Mouse (Mus musculus): ENCODE results near the gene 2010003K11Rik. TPM values are rescaled to one million over a fixed set of nuclear protein-coding genes. Genes with fewer than 3 reads are reported as not detected.

2010003K11Rik gene
- polyA plus RNA-seq, 1 experiment: not detected

- no peaks in the 10 kb centered on the region for H3K36me3 ChIP-seq (ENCODE audit: control insufficient read depth, insufficient read depth)
- H3K79me3 ChIP-seq (ENCODE audit: low read depth): no peaks in the 10 kb centered on the region
- H3K27me3 ChIP-seq (ENCODE audit: control insufficient read depth, insufficient read depth, insufficient read length): no peaks in the 10 kb centered on the region
- H3K79me2 ChIP-seq (ENCODE audit: control insufficient read depth, insufficient read depth): no peaks in the 10 kb centered on the region
- H3ac ChIP-seq (ENCODE audit: control insufficient read depth, insufficient read length, low read depth): no peak overlapping the region
- no peak overlapping the region for H3K4me3 ChIP-seq (ENCODE audit: insufficient read depth, poor library complexity, severe bottlenecking)
- TF ChIP-seq CTCF (IDR thresholded peaks at IDR 0.05; ENCODE audit: control insufficient read depth, insufficient read depth, insufficient read length): no peak
- TF ChIP-seq FOSL1 (IDR thresholded peaks at IDR 0.05; ENCODE audit: insufficient read depth, low read length, poor library complexity, severe bottlenecking): no peak
- no peak for TF ChIP-seq CEBPB (IDR thresholded peaks at IDR 0.05; ENCODE audit: low read depth)
- no peak for TF ChIP-seq MAX (IDR thresholded peaks at IDR 0.05)
- no peak for TF ChIP-seq MYOG (IDR thresholded peaks at IDR 0.05; ENCODE audit: control insufficient read depth, extremely low read depth, insufficient read length)
- no peak for TF ChIP-seq MYOD1 (IDR thresholded peaks at IDR 0.05; ENCODE audit: control insufficient read depth, insufficient read length, low read depth)
- no peak for TF ChIP-seq USF1 (IDR thresholded peaks at IDR 0.05; ENCODE audit: low read depth)
Observed at GRCm38 (mm10) chr19:4487877-4488276, 10.5 kb downstream of the 2010003K11Rik start.

DNA sequence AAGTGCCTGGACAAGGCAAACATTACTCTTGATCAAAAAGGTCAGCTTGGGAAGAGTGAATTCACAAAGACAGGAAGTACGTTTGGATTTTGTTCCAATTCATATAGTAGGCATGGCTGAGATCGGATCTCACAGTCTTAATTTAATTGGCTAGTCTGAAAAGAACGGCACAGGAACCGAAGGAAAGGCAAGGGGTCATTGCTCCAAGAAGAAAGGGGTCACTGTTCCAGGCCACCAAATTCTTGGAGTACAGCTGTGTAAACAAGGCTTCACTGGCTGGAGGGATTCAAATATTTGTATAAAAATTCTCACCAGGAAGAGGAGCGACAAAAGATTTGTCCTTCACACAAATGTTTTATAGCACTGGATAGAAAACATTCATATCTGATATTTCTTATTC is 13.4 kb downstream of the 2010003K11Rik start:
- H3K79me3 ChIP-seq (ENCODE audit: low read depth): no peaks in the 10 kb centered on the region
- no peak for TF ChIP-seq MYOD1 (IDR thresholded peaks at IDR 0.05; ENCODE audit: control insufficient read depth, insufficient read length, low read depth)
- no peak for TF ChIP-seq MYOG (IDR thresholded peaks at IDR 0.05; ENCODE audit: control insufficient read depth, extremely low read depth, insufficient read length)
- TF ChIP-seq CEBPB (IDR thresholded peaks at IDR 0.05; ENCODE audit: low read depth): no peak
- TF ChIP-seq CTCF (IDR thresholded peaks at IDR 0.05; ENCODE audit: control insufficient read depth, insufficient read depth, insufficient read length): no peak
- no peak for TF ChIP-seq USF1 (IDR thresholded peaks at IDR 0.05; ENCODE audit: low read depth)
- no peak for TF ChIP-seq FOSL1 (IDR thresholded peaks at IDR 0.05; ENCODE audit: insufficient read depth, low read length, poor library complexity, severe bottlenecking)
- TF ChIP-seq MAX (IDR thresholded peaks at IDR 0.05): no peak
- no peaks in the 10 kb centered on the region for H3K36me3 ChIP-seq (ENCODE audit: control insufficient read depth, insufficient read depth)
- H3K79me2 ChIP-seq (ENCODE audit: control insufficient read depth, insufficient read depth): no peaks in the 10 kb centered on the region
- no peak overlapping the region for H3ac ChIP-seq (ENCODE audit: control insufficient read depth, insufficient read length, low read depth)
- no peaks in the 10 kb centered on the region for H3K27me3 ChIP-seq (ENCODE audit: control insufficient read depth, insufficient read depth, insufficient read length)
- H3K4me3 ChIP-seq (ENCODE audit: insufficient read depth, poor library complexity, severe bottlenecking): no peak overlapping the region

- Histone ChIP-seq H3K27me3 (ENCODE audit: control insufficient read depth, insufficient read depth, insufficient read length) (no peaks in the 10 kb centered on the region), H3K36me3 (ENCODE audit: control insufficient read depth, insufficient read depth) (no peaks in the 10 kb centered on the region), H3K79me2 (ENCODE audit: control insufficient read depth, insufficient read depth) (no peaks in the 10 kb centered on the region), H3ac (ENCODE audit: control insufficient read depth, insufficient read length, low read depth) (no peak overlapping the region), H3K4me3 (ENCODE audit: insufficient read depth, poor library complexity, severe bottlenecking) (no peak overlapping the region), H3K79me3 (ENCODE audit: low read depth) (no peaks in the 10 kb centered on the region)
- TF ChIP-seq FOSL1 (IDR thresholded peaks at IDR 0.05; ENCODE audit: insufficient read depth, low read length, poor library complexity, severe bottlenecking): no peak
- peak; percentile 19 for TF ChIP-seq MAX (IDR thresholded peaks at IDR 0.05)
- TF ChIP-seq USF1 (IDR thresholded peaks at IDR 0.05; ENCODE audit: low read depth): no peak
Observed at GRCm38 (mm10) chr19:4482111-4482859, 16.1 kb downstream of the 2010003K11Rik start.

DNA sequence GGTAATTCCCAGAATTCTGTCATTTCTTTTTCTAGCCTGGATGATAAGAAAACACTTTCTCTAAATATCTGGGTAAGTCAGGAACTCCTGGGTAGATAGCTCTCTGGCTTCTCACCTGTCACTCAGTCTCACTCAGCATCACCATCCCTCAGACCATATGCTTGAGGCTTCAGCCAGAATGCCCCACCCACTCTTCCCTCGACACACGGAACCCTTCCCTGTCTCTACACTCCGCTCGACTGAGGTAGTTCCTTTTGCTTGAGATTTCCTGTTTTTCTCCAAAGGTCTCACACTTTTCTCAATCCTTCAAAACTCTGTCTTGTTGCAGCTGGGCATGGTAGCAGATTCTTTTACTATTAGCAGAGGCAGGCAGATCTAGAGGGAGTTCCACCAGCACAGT is 17.1 kb downstream of the 2010003K11Rik start:
- H3K79me2 ChIP-seq (ENCODE audit: control insufficient read depth, insufficient read depth): no peaks in the 10 kb centered on the region
- no peak overlapping the region for H3K4me3 ChIP-seq (ENCODE audit: insufficient read depth, poor library complexity, severe bottlenecking)
- no peak for TF ChIP-seq CTCF (IDR thresholded peaks at IDR 0.05; ENCODE audit: control insufficient read depth, insufficient read depth, insufficient read length)
- H3K79me3 ChIP-seq (ENCODE audit: low read depth): no peaks in the 10 kb centered on the region
- H3ac ChIP-seq (ENCODE audit: control insufficient read depth, insufficient read length, low read depth): no peak overlapping the region
- no peaks in the 10 kb centered on the region for H3K27me3 ChIP-seq (ENCODE audit: control insufficient read depth, insufficient read depth, insufficient read length)
- H3K36me3 ChIP-seq (ENCODE audit: control insufficient read depth, insufficient read depth): no peaks in the 10 kb centered on the region

GRCm38 (mm10) chr19:4480041-4480440 is 18.3 kb downstream of the 2010003K11Rik start:
- no peak overlapping the region for H3ac ChIP-seq (ENCODE audit: control insufficient read depth, insufficient read length, low read depth)
- no peaks in the 10 kb centered on the region for H3K79me3 ChIP-seq (ENCODE audit: low read depth)
- H3K79me2 ChIP-seq (ENCODE audit: control insufficient read depth, insufficient read depth): peaks cover 3% of the 10 kb centered on the region
- H3K36me3 ChIP-seq (ENCODE audit: control insufficient read depth, insufficient read depth): no peaks in the 10 kb centered on the region
- H3K27me3 ChIP-seq (ENCODE audit: control insufficient read depth, insufficient read depth, insufficient read length): no peaks in the 10 kb centered on the region
- no peak overlapping the region for H3K4me3 ChIP-seq (ENCODE audit: insufficient read depth, poor library complexity, severe bottlenecking)
- TF ChIP-seq MAX (IDR thresholded peaks at IDR 0.05) (no peak), USF1 (IDR thresholded peaks at IDR 0.05; ENCODE audit: low read depth) (no peak), CEBPB (IDR thresholded peaks at IDR 0.05; ENCODE audit: low read depth) (no peak), MYOD1 (IDR thresholded peaks at IDR 0.05; ENCODE audit: control insufficient read depth, insufficient read length, low read depth) (no peak), CTCF (IDR thresholded peaks at IDR 0.05; ENCODE audit: control insufficient read depth, insufficient read depth, insufficient read length) (no peak), MYOG (IDR thresholded peaks at IDR 0.05; ENCODE audit: control insufficient read depth, extremely low read depth, insufficient read length) (no peak), FOSL1 (IDR thresholded peaks at IDR 0.05; ENCODE audit: insufficient read depth, low read length, poor library complexity, severe bottlenecking) (no peak)

- H3K4me3 ChIP-seq (ENCODE audit: insufficient read depth, poor library complexity, severe bottlenecking): no peak overlapping the region
- TF ChIP-seq CTCF (IDR thresholded peaks at IDR 0.05; ENCODE audit: control insufficient read depth, insufficient read depth, insufficient read length) (peak; percentile 7), USF1 (IDR thresholded peaks at IDR 0.05; ENCODE audit: low read depth) (no peak)
- no peaks in the 10 kb centered on the region for H3K36me3 ChIP-seq (ENCODE audit: control insufficient read depth, insufficient read depth)
- H3K27me3 ChIP-seq (ENCODE audit: control insufficient read depth, insufficient read depth, insufficient read length): no peaks in the 10 kb centered on the region
- H3K79me3 ChIP-seq (ENCODE audit: low read depth): no peaks in the 10 kb centered on the region
- H3K79me2 ChIP-seq (ENCODE audit: control insufficient read depth, insufficient read depth): peaks cover 8% of the 10 kb centered on the region
- H3ac ChIP-seq (ENCODE audit: control insufficient read depth, insufficient read length, low read depth): no peak overlapping the region
Observed at GRCm38 (mm10) chr19:4478190-4478516, 20.2 kb downstream of the 2010003K11Rik start.
